Mouse (Mus musculus) kidney, adult 18-20 months (tissue): ENCODE measurements around the gene Pigb.
"Not testable (repeated sequence)": the region's sequence is repeated elsewhere in the genome, so short reads cannot be mapped to it uniquely, and the experiment has no call there.

Source experiments
- DNase-seq: peaks from one replicate; pipeline ENCODE4 v3.0.0; 2021

The Pigb gene

DNA sequence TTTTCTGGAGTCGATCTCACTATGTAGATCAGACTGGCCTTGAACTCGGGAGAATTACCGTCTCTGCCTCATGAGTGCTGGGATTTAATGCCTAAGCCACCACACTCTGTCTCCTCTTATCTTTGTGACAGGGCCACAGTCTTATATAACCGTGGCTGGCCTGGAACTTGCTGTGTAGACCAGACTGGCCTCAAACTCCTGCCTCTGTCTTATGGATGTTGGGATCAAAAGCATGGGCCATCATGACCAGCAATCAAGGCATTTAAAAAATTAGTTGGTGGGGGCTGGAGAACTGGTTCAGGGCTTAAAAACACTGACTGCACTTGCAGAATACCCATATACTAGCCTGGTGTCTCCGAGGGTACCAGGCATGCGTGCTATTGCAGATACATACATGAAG is at the start of gene Pigb:
Gene Pigb, minus strand, starts transcription at position 299 of the 400 bp plus-strand sequence.
- peak; percentile 7 for DNase-seq

DNA sequence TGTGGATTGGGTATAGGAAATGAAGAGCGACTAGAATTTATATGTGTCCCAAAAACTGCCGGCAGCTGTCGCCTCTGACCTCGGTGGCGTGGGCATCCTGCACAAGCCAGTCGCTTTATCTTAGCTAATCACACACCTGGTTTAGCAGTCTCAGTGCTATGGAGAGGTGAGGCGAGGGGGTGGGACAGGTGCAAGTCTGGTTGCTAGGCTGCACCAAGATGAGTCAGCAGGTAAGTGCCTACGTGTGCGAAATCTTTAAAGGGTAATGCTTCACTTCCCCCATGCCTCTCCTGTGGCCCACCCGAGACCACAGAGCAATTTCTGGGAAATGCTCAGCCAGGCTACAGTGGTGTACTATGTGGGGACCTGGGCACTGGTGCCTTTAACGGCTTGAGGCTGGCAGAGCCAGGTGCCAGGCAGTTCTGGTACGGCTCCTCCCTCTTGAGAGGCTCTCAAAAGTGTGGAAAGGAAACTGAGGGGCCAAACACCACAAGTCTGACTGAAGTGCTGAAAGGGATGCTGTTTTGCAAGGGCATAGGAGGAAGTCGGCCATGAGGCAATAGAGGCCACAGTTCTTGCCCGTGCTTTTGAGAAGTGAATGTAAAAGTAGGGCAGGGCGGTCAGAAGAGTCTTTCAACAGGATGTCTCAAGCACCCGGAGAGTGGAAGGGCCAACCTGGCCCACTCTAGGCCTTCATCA is 49.2 kb upstream of the Pigb start:
- no peak for DNase-seq

DNA sequence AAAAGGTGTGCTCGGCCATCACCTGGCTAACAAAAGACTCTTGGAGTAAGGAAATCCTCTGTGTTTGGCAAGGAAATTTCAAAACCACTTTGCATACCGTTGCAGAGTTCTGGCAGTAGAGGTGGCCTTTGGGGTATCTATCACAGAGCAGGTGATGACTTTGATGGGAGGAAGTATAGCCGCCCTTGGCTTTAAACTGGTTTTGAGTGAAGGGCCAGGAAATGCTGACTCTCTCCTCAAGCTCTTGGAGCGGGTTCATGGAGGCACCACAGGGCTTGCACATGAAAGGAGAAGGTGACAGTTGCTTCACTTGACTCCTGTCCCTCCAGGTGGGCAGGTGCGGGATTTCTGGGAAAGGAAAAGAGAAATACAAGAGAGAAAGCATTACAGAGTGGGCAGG is 47.4 kb upstream of the Pigb start:
- DNase-seq: no peak

DNA sequence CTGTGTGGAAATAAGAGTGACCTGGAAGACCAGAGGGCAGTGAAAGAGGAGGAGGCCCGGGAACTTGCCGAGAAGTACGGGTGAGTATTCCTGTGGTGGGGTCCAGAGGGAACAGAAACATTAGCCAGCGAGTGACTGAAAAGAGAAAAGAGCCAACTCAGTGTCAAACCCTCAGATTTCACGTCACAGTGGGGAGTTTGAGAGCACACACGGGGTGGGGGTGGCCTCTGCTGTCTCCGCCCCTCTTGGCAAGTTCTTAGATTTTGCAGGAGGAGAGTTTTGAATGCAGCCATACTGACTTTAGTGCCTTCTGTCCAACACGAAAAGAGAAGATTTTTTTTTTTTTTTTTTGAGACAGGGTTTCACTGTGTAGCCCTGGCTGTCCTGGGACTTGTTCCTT is 46.9 kb upstream of the Pigb start:
- no peak for DNase-seq

DNA sequence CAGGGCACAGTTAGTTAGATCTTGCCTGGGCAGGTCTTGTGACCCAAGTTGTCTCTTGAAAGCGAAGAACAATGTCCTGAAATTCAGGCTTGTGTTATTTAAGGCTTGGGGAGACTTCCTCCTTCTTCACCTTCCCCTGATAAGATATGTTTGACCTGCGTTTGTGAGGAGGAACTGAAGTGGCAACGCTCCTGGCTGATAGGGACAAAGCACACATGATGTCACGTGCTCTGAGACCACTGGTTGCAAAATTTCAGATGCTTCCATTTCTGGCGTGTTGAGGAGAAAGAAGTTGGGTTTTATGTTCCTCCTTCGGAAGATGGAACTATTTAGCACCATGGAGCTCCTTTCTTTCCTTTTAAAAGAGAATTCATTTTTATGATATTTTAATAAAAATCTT is 45.7 kb upstream of the Pigb start:
- DNase-seq: no peak

DNA sequence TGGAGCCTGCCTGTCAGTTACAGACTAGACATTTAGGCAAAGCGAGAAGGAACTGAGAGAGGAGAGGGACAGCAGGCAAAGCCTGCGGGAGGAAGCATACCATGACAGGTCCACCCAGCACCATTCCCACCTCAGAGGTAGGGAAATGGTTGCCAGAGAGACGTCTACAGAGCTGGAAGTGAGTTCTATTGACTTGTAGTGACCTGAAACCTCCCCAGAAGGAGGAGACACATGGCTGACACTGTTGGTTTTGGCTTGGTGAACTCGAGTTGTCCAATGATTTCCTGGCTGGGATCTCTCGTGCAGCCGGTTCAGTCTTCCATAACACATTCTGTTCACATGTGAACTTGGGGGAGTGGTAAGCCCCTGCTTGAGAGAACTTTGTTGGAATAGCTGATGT is 43.8 kb upstream of the Pigb start:
- DNase-seq: no peak

DNA sequence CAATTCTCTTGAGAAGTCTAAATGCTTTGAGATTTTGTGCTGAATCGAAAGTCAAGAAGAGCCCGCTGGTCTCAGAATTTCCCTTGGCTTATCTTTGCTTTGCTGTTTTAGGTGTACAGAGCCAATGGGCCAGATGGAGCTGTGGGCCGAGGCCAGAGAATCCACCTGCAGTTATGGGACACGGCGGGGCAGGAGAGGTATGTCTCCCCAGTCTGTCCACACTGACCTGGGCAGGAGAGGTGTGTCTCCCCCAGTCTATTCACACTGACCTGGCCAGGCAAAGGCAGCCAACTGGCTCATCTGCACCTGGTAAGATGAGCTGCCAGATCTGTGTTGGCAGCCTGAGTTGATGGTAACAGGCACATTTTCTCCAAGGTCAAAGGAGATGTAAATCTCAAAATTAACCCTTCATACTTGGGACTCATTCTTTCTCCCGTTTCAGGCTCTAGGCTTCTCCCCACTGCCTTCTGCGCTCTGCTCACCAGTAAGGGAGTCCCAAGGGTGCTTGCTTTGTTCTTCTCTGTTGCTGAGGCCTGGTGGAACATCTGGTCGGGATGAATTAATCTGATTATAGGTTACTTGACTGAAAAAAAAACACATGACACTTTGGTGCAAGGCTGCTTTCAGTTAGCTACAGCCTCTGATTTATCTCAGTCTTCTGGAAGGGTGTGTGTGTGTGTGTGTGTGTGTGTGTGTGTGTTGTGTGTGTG is 42.3 kb upstream of the Pigb start:
- no peak for DNase-seq

DNA sequence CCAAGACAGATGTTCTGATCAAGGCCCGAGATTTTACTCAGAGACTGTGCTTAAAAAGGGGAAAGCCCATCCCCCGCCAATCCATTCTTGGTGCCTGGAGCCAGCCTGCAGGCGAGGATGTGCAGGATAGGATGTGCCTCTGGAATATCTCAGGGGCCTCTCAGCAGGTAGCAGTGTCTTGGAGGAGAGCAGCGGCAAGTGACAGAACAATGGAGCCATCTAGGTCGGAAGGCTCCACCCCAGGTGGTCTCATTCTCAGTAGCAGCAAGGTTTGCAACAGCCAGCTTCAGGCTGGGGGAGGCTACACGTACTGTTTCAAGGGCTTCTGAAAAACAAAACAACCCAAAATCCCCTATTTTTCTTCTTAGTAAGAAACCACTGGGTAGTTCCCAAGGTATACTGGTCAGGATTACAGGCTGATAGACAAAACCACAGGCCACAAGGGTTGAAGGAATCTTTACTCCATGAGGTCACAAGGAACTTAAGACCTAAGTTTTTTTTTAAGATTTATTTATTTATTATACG is 39.7 kb upstream of the Pigb start:
- DNase-seq: no peak

DNA sequence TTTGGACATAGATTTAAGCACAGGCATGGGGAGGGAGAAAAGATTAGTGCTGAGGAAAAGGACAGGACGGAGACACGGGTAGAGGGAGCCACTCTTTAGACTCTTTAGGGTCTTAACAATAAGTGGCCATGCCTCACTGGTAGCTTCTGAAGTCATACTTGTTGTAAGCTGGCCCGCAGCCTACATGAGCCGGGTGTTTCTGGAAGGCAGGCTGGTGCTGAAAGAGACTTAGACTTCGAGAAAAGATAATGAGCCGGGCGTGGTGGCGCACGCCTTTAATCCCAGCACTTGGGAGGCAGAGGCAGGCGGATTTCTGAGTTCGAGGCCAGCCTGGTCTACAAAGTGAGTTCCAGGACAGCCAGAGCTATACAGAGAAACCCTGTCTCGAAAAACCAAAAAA is 39.2 kb upstream of the Pigb start:
- DNase-seq: not testable (repeated sequence)

DNA sequence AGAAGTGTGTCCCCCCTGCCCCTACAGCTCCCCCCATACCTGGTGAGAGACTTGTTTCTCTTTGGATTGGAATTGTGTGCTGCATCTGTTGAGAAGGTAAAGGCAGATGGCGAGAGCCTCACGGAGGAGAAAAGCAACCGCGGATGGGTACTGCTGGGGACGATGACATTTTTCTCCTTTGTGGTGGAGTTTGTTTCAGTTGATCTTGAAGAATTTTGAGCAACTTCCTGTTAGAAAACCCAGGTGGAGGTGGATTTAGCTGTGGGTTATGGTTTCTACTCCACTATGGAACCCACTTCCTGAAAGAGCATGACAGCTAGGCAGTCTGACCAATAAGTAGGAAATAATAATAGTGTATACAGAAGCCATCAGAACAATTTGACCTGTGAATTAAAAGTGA is 33.0 kb upstream of the Pigb start:
- DNase-seq: no peak

DNA sequence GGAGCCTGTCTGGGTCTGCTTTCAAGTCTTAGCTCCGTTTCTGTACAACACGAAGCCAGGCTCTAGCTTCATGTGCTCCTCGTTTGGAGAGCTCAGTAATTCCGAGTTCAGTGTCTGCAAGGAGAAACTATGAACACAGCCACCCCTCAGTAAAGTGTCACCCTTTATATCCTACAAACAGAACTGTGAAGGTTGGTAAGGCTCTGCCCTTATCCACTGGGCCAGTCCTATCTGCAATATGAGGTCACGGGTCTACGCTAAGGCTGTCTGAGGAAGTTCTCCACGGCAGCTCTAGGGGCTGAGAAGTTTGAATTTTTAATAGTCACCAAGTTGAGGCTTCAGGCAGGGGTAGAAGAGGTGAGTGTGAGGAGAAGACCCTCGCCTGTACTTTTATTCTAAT is 32.2 kb upstream of the Pigb start:
- DNase-seq: no peak

DNA sequence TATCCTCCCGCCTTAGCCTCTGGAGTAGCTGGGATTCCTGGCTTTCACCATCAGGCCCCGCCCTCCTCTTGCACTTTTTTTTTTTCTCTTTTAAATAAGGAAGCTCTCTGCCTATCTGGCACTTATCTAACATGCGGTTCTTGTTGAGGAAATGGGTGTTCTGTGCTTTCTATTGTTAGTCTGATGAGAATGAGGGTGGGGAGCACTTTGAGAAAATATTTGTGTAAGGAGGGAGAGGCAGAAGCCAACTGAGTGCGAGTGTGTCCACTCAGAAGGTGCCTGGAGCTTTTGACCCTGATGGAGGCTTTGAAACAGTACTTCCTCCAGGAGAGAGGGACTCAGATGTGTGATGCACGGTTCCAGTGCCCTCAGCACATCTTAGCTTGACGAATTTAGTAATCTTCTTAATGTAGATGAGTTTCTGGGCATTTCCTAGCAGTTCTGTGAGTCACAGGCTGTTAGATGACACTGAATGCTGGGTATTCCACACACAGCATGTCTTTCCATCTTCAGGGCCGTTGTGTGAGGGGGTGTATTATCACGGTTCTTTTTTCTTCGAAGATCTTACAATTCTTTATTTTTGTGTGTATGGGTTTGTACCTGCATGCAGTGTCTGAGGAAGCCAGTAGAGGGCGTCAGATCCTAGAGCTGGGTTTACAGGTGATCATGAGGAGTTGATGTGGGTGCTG is 30.9 kb upstream of the Pigb start:
- no peak for DNase-seq

DNA sequence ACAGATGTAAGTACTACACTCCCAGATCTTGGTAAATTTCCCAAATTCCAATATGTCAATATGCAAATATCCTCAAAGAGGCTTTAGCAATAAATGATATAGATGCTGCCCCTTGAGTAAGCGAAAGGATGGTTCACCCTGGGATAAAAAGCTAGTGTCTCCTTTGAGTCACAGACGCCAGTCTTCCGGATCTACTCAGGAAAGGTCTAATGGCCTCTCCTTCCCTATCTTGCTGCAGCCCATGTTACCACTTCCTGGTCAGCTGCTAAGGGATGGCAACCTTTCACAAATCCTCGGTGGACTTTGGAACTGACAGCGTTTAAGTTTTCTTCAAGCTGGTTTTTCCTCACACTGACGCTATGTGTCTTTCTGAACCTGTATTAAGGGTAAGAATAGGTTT is 28.5 kb upstream of the Pigb start:
- DNase-seq: no peak

DNA sequence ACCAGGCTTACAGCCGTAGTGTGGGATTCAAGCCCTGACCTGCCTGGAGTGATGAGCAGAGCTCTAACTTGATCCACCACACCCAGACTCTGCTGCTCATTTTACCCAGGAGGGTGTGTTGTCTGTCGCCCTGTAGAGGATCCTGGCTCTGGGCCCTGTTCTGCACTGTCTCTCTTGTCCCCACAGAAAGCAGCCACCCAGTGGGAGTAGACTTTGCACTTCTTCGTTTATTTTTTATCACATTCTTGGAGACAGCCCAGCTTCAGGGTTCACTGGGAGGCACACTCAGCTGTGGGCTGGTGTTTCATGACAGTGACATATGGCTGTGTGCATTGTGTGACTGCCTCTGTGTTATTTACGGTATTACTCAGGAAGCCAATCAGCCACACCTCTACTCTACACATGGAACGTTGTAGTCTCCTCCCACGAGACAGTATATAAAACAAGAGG is 28.1 kb upstream of the Pigb start:
- peak; percentile 59 for DNase-seq

DNA sequence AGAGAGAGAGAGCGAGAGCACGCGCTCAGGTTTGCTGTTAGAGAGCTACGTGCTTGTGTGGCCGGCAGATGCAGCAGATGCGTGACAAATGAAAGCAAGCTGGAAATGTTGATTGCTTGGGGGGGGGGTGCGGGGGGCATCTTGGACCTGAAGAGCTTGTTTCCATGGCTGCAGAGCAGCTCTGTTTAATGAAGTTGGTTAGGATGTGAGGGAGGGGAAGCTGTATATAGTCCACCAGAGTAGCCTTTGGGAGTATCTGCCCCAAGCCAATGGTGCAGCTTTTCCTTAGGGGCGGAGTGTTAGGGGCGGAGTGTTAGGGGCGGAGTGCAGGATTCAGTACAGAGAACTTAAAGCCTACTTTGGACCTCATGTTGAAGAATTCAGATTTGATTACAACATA is 26.9 kb upstream of the Pigb start:
- no peak for DNase-seq

DNA sequence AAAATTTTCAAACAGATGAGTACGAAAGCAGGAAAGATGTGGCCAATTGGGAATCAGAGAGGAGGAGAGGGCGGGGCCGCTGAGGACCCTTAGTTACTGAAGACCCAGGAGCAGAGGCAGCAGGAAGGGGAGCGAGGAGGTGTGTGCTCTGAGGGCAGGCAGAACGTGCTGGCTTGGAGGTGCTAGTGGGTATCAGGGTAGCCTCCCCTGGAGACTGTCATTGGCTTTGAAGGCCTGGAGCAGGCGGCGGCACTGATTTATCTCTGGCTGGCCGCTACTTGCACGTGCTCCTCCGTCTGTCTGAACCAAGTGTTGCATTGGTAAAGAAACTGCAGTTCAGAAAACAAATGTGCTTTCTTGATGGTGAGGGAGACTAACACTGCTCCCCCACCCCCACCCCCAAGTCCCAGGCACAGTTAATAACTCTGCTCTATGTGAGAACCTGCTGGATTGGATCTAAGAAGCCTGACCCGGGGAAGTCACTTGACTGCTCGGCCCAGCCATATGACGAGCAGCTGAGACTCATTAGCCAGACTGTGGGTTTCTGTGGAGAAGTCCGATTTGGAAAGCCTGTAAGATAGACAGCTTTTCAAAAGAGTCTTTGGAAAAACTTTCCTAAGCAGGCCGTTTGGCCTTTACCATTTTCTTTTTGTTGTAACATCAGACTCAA is 23.6 kb upstream of the Pigb start:
- DNase-seq: peak; percentile 46

DNA sequence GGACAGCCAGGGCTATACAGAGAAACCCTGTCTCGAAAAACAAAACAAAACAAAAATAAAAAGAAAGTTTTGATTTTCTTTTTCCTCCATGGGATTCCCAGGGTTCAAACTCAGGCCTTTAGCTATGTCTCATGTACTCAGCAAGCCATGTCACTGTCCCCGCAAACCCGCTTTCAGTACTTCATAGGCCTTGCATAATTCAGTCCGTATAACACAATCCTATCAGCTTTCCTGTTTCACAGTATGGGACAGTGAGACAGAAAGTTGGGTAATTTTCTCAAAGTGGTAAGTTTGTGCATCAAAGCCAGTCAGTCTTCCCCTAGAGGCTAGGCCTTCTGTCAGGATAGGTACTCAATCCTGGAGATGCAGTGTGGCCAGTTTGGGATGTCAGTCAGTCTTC is 19.0 kb upstream of the Pigb start:
- no peak for DNase-seq

DNA sequence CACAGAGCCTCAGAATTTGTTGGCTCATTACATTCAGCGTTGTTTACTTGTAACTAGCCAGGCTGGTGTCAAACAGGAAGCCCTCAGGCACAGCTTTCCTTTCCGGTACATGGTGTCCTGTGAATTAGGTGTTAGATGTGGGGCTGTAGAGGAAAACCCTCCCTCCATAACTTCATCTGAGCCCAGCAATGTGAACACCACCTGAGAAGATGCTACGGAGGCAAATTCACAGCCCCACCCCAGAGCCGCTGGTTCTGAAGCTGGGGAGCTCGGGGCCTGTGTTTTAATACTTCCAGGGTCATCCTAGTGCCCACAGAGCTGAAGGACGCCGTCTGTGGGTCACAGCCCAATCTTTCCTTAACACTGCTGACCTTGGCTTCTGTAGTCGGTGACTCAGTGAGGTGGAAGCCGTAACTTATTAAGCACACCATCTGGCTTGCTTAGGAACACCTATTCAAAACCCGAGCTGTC is 15.3 kb upstream of the Pigb start:
- peak; percentile 72 for DNase-seq

DNA sequence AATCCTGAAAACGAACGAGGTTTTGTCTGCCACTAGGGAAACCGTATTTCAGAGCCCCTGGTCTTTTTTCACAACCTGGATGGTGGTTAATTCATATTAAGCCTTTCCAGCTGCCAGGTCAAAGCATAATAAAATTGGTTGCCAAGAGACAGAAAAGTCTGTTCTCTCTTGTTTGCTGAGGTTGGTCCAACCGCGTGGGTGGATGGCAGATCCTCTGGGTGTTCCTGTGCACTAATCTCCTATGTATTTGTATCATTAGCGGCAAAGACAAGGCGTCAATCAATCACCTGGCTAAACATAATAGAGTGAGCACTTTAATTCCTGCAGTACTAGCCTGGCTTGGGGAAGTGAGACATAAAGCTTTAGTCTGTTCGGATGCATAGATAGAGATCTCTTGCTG is 10.4 kb upstream of the Pigb start:
- DNase-seq: no peak

DNA sequence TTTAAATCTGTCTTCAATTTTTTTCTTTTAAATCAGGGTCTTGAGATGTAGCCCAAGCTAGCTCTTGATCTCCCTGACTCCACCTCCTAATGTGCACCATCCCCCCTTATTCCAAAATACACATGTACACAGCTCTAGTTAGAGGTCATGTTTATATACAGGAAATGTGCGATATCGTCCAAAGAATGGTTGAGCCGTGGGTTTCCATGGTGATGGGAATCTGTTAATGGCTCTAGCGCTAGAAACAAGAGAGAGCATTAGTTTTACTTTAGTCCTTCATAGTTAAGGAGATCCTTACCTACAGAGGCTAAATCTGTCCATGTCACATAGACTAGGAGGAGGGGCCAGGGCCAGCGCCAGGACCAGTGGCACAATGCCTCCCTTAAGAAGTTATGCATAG is 9.7 kb upstream of the Pigb start:
- no peak for DNase-seq

DNA sequence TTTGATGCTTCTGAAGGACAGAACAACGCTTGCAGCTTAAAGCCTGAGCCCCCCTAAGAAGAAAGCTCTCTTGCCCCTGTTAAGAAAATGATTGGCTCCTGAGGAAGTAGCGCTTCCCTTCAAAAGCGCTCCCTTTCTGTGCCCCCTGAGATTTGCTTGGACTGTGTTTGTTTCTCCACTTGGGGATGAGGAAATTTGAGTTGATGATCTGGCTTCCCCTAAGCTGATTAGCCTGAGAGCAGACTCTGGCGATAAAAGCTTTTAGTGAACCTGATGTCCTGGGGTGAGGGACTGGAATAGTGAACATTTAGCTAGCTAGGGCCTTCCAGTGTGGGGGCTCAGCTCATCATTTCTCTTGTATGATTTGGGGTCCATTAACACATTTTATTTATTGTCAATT is 8.7 kb upstream of the Pigb start:
- no peak for DNase-seq

DNA sequence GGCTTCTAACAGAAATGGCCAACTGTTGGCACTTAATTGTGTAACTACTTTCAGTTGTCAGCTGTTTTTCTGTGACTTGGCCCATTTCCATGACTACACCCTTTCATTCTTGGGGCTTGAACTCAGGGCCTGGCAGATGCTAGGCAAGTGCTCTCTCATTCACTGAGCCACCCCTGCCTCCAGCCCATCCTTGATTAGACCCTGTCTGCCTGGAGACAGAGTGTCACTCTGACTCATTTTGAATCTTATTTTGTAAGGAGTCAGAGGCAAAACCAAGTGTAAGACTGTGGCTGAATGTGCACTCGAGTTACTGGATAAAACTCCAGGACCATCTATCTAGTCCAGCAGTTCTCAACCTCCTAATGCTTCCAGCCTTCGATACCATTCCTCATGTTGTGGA is 7.7 kb upstream of the Pigb start:
- DNase-seq: no peak

DNA sequence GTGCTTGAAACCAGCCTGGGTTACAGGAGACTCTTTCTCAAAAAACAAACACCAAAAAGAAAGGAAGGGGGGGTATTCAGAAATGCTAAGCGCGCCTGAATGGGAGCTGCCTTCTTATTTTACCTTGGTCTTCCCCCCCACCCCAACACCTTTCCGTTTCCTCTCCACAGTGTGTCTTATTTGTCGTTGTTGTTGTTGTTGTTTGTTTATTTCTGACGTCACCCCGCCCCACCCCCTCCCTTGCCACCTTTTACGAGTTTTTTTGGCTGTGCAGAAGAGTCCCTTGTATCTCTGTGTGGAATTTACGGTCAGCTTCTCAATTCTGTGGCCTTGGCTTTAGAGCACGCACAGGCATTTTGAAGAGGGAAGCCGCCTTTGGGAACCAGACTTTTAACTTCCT is 5.5 kb upstream of the Pigb start:
- no peak for DNase-seq
